Mouse (Mus musculus) heart, embryonic 10.5 days (tissue): Measurements from ENCODE around the gene Srpk1. TPM values are rescaled to one million over a fixed set of nuclear protein-coding genes. Genes with fewer than 3 reads are reported as not detected.

Experiments used
- DNase-seq: peaks from one replicate; pipeline ENCODE4 v3.0.0-alpha.2; 2017; ENCODE audit warnings: low spot score
- H3K27ac ChIP-seq: fragments of 300-500 bp; sonication (generic); 2 replicates; pipeline ENCODE4 v1.5.1; 2016; ENCODE audit warnings: mild to moderate bottlenecking
- H3K27me3 ChIP-seq: fragments of 300-500 bp; sonication (generic); 2 replicates; pipeline ENCODE4 v1.6.1; 2016; ENCODE audit warnings: mild to moderate bottlenecking; ENCODE audit not compliant: poor library complexity, insufficient read depth, severe bottlenecking
- H3K36me3 ChIP-seq: fragments of 300-500 bp; sonication (generic); 2 replicates; pipeline ENCODE4 v1.6.1; 2016; ENCODE audit warnings: mild to moderate bottlenecking, moderate library complexity
- H3K4me1 ChIP-seq: fragments of 300-500 bp; sonication (generic); 2 replicates; pipeline ENCODE4 v1.6.1; 2016; ENCODE audit warnings: mild to moderate bottlenecking
- H3K4me3 ChIP-seq: fragments of 300-500 bp; sonication (generic); 2 replicates; pipeline ENCODE4 v1.5.1; 2016; ENCODE audit warnings: mild to moderate bottlenecking, moderate library complexity
- H3K9me3 ChIP-seq: fragments of 300-500 bp; sonication (generic); 2 replicates; pipeline ENCODE4 v1.6.1; 2016; ENCODE audit warnings: mild to moderate bottlenecking, moderate library complexity
- WGBS: fragments of 180-500 bp; shearing (Covaris S2); methylation state at CpG from one replicate; pipeline ENCODE4 v1.1.7; 2016; 5-methylcytosine and 5-hydroxymethylcytosine counted together
- polyA plus RNA-seq: library from polyadenylated mRNA; unstranded; fragments of >200 nt; fragmentation: Nextera tagmentation; extraction: Ambion mirVana; gene quantifications from 2 replicates; pipeline ENCODE4 v1.2.1, GENCODE M21; 2016

The Srpk1 gene
- polyA plus RNA-seq, 1 experiment from 2014 or later: 83.2 TPM

DNA sequence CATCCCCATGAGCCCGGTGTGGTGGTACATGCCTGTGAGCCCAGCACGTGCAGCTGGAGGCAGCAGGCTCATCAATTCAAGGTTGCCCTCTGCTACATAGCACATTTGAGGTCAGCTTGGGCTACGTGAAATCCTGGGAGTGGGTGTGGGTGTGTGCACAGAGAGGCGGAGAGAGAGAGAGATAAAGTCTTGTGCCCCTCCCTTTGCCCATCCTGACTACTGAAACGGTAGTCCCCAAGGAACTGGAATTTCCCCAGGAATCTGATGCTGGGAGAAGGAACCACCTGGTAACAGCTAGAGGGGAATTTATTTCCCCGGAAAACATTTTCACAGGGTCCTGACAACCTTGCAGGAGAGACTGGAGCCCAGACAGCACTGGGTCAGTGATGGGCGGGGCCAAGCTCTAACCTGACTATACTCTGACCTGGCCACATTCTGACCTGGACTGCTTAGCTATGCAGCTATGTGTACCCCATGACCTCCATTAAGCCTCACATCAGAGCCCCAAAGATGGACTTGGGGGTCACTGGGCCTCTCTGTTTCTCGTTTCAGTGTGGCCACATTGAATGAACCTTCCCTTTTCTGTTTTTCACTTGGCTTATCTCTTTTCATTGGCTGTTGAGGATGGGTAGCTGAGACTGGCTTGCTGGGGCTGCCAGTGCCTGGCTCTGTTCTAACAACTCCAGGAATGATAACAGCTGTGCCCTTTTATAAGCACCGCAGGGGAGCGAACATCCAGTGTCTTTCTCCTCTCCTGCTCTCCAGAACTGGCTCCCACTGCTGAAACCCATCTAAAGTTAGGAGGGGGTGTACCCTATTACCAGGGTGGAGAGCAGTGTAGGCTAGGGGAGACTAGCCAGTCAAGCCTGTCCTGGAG, 6.0 kb upstream of the Srpk1 start:
- H3K4me1 ChIP-seq: peaks cover 15% of the 10 kb centered on the region
- H3K4me3 ChIP-seq: no peak overlapping the region
- no peaks in the 10 kb centered on the region for H3K9me3 ChIP-seq
- H3K36me3 ChIP-seq: no peaks in the 10 kb centered on the region
- H3K27me3 ChIP-seq: peaks cover 4% of the 10 kb centered on the region; the same call in 1 of the 2 replicates
- 39% methylated on average over 10 of the region's 10 CpGs for WGBS
- no peak for DNase-seq
- no peak overlapping the region for H3K27ac ChIP-seq

DNA sequence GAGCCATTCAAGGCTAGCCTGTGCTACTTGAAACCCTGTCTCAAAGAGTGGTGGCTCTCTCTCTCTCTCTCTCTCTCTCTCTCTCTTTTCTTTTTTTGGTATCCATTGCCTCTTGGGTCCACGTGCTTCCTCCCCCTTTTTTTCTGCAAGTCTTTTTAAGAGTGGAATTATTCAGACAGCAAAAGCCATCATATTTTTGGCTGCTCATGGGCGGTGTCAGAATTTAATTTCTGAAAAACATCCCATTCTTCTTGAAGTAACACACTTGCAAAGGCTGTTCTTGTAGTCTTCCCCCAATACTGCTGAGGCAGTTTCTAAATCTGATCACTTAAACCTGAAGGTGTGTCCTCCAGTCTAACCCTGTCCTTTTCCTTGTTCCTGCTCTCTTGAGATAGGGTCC, 4.4 kb upstream of the Srpk1 start:
- DNase-seq: no peak
- Histone ChIP-seq H3K4me1 (peaks cover 20% of the 10 kb centered on the region), H3K27me3 (peaks cover 4% of the 10 kb centered on the region; the same call in 1 of the 2 replicates), H3K9me3 (no peaks in the 10 kb centered on the region), H3K4me3 (no peak overlapping the region), H3K27ac (no peak overlapping the region), H3K36me3 (no peaks in the 10 kb centered on the region)
- 79% methylated on average over 2 of the region's 2 CpGs for WGBS

DNA sequence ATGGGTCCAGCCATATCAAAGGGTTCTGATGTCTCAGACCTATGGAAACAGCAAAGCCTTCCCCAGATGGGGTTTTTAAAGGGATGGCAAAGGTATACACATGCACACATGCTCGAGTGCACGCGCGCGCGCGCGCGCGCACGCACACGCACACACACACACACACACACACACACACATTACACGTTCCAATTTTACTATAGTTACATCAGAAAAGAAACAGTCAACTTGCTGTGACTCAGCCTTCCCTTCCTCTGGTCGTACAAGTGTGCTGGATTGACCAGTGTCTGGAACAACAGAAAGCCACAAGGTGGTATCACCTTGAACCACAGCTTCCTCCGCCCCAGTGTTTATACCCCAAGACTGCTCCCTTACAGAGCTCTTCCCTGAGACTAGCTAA, 2.8 kb upstream of the Srpk1 start:
- Histone ChIP-seq H3K4me3 (no peak overlapping the region), H3K36me3 (0 out of 2 replicates have a peak, but pooled peaks cover under 1% of the 10 kb centered on the region), H3K27ac (no peak overlapping the region), H3K27me3 (peaks cover 4% of the 10 kb centered on the region; the same call in 1 of the 2 replicates), H3K9me3 (no peaks in the 10 kb centered on the region), H3K4me1 (peaks cover 30% of the 10 kb centered on the region)
- 94% methylated on average over 15 of the region's 15 CpGs for WGBS
- no peak for DNase-seq

DNA sequence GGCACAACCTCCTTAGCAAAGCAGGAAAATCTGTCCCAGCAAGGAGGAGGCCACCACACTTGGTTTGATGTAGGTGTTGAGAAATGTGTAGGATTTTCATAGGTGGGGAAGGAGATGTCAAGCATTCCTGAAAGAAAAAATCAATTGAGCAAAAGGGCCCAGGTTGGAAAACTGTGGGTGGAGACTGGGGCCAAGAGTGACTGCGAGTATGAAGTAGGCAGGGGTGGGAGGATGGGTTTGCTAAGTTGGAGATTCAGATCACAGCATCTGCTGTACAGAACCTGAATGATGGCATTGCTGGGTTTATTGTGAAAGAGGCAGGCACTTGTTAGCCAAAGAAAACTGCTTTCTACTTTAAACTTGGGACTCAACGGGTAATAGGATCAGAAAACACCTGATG, 2.3 kb upstream of the Srpk1 start:
- H3K36me3 ChIP-seq: peaks cover 5% of the 10 kb centered on the region
- no peak overlapping the region for H3K4me3 ChIP-seq
- peaks cover 31% of the 10 kb centered on the region for H3K4me1 ChIP-seq
- H3K27ac ChIP-seq: no peak overlapping the region
- no peaks in the 10 kb centered on the region for H3K9me3 ChIP-seq
- peaks cover 4% of the 10 kb centered on the region; the same call in 1 of the 2 replicates for H3K27me3 ChIP-seq
- no peak for DNase-seq
- 63% methylated on average over 2 of the region's 2 CpGs for WGBS

DNA sequence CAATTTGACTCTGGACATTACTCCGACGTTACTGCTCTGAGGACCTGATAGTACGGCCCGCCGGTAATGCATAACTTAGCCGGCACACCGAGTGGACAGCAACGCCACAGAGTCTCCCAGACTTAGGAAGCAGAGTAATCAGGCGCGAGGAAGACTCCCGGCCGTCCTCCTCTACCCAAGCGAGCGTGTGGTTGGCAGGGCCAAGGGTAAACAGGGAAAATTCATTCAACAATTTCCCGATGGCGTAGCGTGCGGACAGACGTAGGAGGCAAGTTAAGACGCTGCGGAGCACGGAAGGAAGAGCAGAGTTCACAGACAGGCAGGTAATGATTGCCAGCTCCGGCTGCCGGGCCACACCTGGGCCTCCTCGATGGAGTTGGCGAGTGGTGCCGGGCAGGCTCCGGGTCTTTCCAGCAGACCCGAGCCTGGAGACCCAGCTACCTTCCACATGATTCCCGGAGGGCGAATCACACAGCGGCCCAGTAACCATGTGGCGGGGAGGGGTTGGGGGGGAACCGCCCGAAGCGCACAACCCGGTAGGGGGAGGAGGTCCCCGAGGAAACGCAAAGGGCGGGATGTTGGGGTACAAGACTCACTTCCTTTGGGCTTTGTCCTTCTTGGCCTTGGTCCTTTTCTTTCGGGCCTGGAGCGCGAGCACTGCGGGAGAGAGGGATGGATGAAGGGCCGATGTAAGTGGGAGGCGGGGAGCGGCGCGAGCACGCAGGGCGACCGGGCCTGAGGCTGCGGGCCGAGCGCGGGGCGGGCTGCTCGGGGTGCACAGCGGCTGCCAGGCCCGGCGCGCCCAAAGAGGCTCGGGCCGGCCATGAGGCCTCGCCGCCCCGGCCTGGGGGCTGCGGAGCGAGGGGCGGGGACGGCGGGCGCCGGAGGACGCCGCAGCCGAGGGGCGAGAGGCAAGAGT, 869 bp downstream of the Srpk1 start:
- Histone ChIP-seq H3K4me3 (peak overlapping the region; percentile 96), H3K27me3 (peaks cover 4% of the 10 kb centered on the region; the same call in 1 of the 2 replicates), H3K4me1 (peaks cover 25% of the 10 kb centered on the region), H3K36me3 (peaks cover 22% of the 10 kb centered on the region), H3K27ac (peak overlapping the region; percentile 98), H3K9me3 (no peaks in the 10 kb centered on the region)
- under 1% methylated on average over 77 of the region's 78 CpGs for WGBS
- peak; percentile 89 for DNase-seq

DNA sequence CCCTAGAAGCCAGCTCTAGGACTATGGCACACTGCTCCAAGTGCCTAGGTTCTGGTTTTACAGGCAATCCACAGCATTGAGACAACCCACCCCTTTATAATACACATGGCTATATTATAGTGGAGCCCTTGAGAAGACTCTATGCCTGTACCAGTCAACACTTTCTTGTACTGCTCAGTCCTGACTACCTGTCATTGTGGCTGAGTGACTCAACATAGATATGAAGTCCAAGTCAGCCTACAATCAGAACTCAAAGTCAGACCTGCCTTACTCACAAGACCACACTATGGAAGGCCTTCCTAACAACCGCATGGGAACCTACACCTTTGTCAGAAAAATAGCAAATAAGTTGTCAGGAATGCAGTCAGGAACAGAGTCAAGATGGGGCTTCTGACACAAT, 3.7 kb downstream of the Srpk1 start:
- no peak overlapping the region for H3K4me3 ChIP-seq
- H3K36me3 ChIP-seq: peaks cover 39% of the 10 kb centered on the region
- peaks cover 25% of the 10 kb centered on the region for H3K4me1 ChIP-seq
- H3K27me3 ChIP-seq: no peaks in the 10 kb centered on the region
- DNase-seq: no peak
- 90% methylated on average over 1 of the region's 1 CpGs for WGBS
- no peak overlapping the region for H3K27ac ChIP-seq
- H3K9me3 ChIP-seq: no peaks in the 10 kb centered on the region

DNA sequence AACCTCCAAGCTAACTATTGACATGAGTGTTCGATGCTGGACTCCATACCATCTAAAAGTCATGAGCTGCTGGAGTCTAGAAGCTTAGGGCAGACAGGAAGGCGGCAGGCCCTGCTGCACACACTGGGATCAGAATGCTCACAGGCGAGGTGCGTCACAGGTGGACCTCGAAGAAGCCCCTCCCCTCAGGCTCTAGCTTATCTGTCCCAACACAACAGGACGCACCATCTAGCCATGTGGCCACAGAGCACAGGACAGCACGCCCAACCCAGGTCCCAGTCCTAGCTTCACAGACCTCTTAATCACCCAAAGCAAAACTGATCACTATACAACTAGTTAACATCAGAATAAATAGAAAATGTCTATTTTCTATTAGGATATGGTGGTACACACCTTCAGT, 4.4 kb downstream of the Srpk1 start:
- peak; percentile 86 for DNase-seq

DNA sequence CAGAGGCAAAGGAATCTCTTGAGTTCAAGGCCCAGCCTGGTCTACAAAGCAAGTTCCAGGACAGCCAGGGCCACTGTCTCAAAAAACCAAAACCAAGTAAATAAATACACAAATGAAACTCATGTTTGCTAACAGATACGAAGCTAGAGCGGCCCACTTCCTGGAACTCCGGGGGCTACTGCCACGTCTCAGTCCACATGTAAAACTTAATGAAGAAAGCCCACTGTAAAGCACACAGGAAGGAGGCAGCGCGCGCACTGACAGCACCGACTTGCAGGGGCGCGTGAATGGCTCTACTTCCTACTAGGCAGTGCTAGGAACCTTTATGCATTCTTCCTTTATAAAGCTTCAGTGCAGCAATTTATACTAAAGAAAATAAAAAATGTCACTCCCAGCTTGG, 4.9 kb downstream of the Srpk1 start:
- Histone ChIP-seq H3K27me3 (no peaks in the 10 kb centered on the region), H3K27ac (no peak overlapping the region), H3K4me3 (no peak overlapping the region), H3K9me3 (no peaks in the 10 kb centered on the region), H3K4me1 (peaks cover 24% of the 10 kb centered on the region), H3K36me3 (peaks cover 39% of the 10 kb centered on the region)
- 91% methylated on average over 10 of the region's 10 CpGs for WGBS
- no peak for DNase-seq

More for the DNA sequence above, 4.4 kb downstream of the Srpk1 start:
- Histone ChIP-seq H3K27ac (no peak overlapping the region), H3K4me3 (no peak overlapping the region), H3K36me3 (peaks cover 39% of the 10 kb centered on the region), H3K27me3 (no peaks in the 10 kb centered on the region), H3K4me1 (peaks cover 25% of the 10 kb centered on the region), H3K9me3 (no peaks in the 10 kb centered on the region)
- WGBS: 68% methylated on average over 7 of the region's 7 CpGs

DNA sequence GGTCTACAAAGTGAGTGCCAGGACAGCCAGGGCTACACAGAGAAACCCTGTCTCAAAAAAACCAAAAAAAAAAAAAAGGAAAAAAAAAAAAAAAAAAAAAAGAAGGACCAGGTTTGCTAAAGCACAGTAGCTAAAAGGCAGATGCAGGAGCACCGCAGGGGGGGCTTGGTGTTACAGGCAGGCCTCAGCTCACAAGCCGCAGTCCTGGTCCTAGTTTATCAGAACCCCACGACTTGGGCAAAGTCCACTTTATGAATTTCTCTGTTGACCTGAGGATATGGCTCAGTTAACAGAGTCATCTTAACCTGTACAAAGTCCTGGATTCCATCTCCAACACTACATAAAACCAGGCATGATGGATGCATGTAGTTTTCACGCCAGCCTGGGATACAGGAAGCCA, 7.2 kb downstream of the Srpk1 start:
- peaks cover 10% of the 10 kb centered on the region for H3K4me1 ChIP-seq
- WGBS: 92% methylated on average over 4 of the region's 4 CpGs
- H3K27ac ChIP-seq: no peak overlapping the region
- no peaks in the 10 kb centered on the region for H3K9me3 ChIP-seq
- no peak for DNase-seq
- peaks cover 39% of the 10 kb centered on the region for H3K36me3 ChIP-seq
- no peaks in the 10 kb centered on the region for H3K27me3 ChIP-seq
- H3K4me3 ChIP-seq: no peak overlapping the region

DNA sequence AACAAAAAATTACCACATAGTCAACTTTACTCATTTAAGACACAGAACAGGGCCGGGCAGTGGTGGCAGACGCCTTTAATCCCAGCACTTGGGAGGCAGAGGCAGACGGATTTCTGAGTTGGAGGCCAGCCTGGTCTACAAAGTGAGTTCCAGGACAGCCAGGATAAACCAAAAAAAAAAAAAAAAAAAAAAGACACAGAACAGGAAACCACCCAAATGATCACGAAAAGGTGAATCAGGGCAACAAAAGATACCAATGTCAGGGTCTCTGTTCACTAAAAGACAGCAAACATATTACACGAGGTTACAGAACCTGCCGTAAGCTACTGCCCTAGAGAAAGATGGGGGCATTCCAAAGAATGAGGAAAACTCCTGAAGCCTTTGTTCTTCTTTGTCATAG, 9.4 kb downstream of the Srpk1 start:
- Histone ChIP-seq H3K36me3 (peaks cover 29% of the 10 kb centered on the region), H3K4me3 (no peak overlapping the region), H3K27ac (no peak overlapping the region), H3K9me3 (no peaks in the 10 kb centered on the region), H3K4me1 (peaks cover 2% of the 10 kb centered on the region; the same call in 1 of the 2 replicates), H3K27me3 (no peaks in the 10 kb centered on the region)
- DNase-seq: no peak
- 80% methylated on average over 6 of the region's 6 CpGs for WGBS

DNA sequence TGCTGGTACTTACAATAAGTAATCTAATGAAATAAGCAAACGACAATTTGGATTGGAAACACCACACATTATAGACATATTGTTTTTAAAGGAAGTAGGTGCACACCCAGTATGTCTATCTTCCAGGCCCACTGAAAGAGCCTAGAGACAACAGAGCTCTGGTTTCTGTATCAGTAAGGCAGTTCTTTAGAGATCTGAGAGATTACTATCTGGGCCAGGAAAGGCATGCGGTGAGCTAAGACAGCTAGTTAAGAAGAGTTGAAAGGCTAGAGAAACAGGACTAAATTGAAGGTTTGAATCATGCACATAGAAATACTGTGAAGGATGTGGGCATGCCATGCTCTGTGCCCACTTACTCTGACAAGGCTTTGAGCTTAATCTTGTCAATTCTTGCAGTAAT, 9.9 kb downstream of the Srpk1 start:
- peaks cover 33% of the 10 kb centered on the region for H3K36me3 ChIP-seq
- WGBS: 58% methylated on average over 2 of the region's 2 CpGs
- no peaks in the 10 kb centered on the region for H3K27me3 ChIP-seq
- H3K4me3 ChIP-seq: no peak overlapping the region
- no peak overlapping the region for H3K27ac ChIP-seq
- no peaks in the 10 kb centered on the region for H3K4me1 ChIP-seq
- DNase-seq: no peak
- no peaks in the 10 kb centered on the region for H3K9me3 ChIP-seq

DNA sequence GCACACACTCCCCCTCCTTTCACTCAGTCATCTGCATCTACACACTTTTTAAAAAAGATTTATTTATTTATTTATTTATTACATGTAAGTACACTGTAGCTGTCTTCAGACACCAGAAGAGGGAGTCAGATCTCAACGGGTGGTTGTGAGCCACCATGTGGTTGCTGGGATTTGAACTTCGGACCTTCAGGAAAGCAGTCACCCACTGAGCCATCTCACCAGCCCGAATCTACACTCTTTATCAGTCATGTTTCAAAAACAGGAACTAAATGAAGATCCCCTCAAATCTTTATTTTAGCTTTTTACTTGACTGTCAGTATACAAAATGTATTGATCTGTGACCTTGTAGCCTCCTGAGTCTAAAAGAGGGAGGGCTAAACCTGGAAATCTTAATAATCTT, 13.0 kb downstream of the Srpk1 start:
- Histone ChIP-seq H3K36me3 (peaks cover 48% of the 10 kb centered on the region), H3K4me3 (no peak overlapping the region)
- WGBS: 82% methylated on average over 3 of the region's 3 CpGs

More for the DNA sequence above, 13.0 kb downstream of the Srpk1 start:
- no peak overlapping the region for H3K27ac ChIP-seq
- no peak for DNase-seq
- no peaks in the 10 kb centered on the region for H3K4me1 ChIP-seq
- H3K27me3 ChIP-seq: no peaks in the 10 kb centered on the region
- no peaks in the 10 kb centered on the region for H3K9me3 ChIP-seq
